Mouse (Mus musculus) left cerebral cortex, adult 18-20 months (tissue): Measurements from ENCODE around the gene Tgfbr3l. TPM values are rescaled to one million over a fixed set of nuclear protein-coding genes. Genes with fewer than 3 reads are reported as not detected.

ENCODE experiments used
- DNase-seq, 2 experiments: peaks; one replicate each; pipeline ENCODE4 v3.0.0; 2021 to 2022; ENCODE audit warnings: low spot score in 2 of 2, mixed read lengths in 1 of 2
- long read RNA-seq, 2 experiments: library from polyadenylated mRNA; stranded (forward); transcript quantifications; one replicate each; pipeline ENCODE4 v2.0.0; 2021
- total RNA-seq, 2 experiments: library from RNA; stranded (reverse); gene quantifications; 2 replicates each; pipeline ENCODE4 v1.2.3; 2021

Gene Tgfbr3l
- 1 to 10 TPM; 9.5 TPM for total RNA-seq
- long read RNA-seq, experiment 1: 0 reads
- long read RNA-seq, experiment 2, partial matches to known transcripts: 1 of 2 reads
- long read RNA-seq, experiment 2, other reads (novel, unspliced or antisense): 0 of 2 reads

- no peak for DNase-seq
Observed at GRCm38 (mm10) chr8:4247951-4248540, at the start of gene Tgfbr3l. Gene Tgfbr3l (plus strand): TSS chr8:4248214.

- DNase-seq: no peak
Observed at GRCm38 (mm10) chr8:4201321-4201720, 46.7 kb upstream of the Tgfbr3l start.

- no peak for DNase-seq
Observed at GRCm38 (mm10) chr8:4205246-4206123, 42.5 kb upstream of the Tgfbr3l start.

- peak in 1 of 2 experiments; percentile 44 for DNase-seq
Observed at GRCm38 (mm10) chr8:4206182-4207015, 41.6 kb upstream of the Tgfbr3l start.

GRCm38 (mm10) chr8:4207016-4207350 is 41.0 kb upstream of the Tgfbr3l start:
- no peak for DNase-seq

- no peak for DNase-seq
Observed at GRCm38 (mm10) chr8:4211097-4211496, 36.9 kb upstream of the Tgfbr3l start.

- no peak for DNase-seq
Observed at GRCm38 (mm10) chr8:4212809-4213209, 35.2 kb upstream of the Tgfbr3l start.

GRCm38 (mm10) chr8:4213210-4214005 is 34.6 kb upstream of the Tgfbr3l start:
- DNase-seq: no peak

- peak in 1 of 2 experiments; percentile 25 for DNase-seq
Observed at GRCm38 (mm10) chr8:4214006-4214980, 33.7 kb upstream of the Tgfbr3l start.

GRCm38 (mm10) chr8:4216296-4216695 is 31.7 kb upstream of the Tgfbr3l start:
- peak in 1 of 2 experiments; percentile 22 for DNase-seq

GRCm38 (mm10) chr8:4216791-4217621 is 31.0 kb upstream of the Tgfbr3l start, which contains the start of gene Prr36:
Gene Prr36 (minus strand): TSS chr8:4217459.
- peak in 1 of 2 experiments; percentile 63 for DNase-seq

GRCm38 (mm10) chr8:4219617-4220016 is 28.4 kb upstream of the Tgfbr3l start:
- peak in 1 of 2 experiments; percentile 39 for DNase-seq

GRCm38 (mm10) chr8:4222059-4222458 is 26.0 kb upstream of the Tgfbr3l start:
- no peak for DNase-seq

- DNase-seq: no peak
Observed at GRCm38 (mm10) chr8:4226323-4226722, 21.7 kb upstream of the Tgfbr3l start.

GRCm38 (mm10) chr8:4226739-4227347 is 21.2 kb upstream of the Tgfbr3l start, which contains the start of gene Lrrc8e:
Gene Lrrc8e (plus strand): TSS chr8:4226827.
- DNase-seq: no peak

- no peak for DNase-seq
Observed at GRCm38 (mm10) chr8:4227919-4228318, 20.1 kb upstream of the Tgfbr3l start.

- no peak for DNase-seq
Observed at GRCm38 (mm10) chr8:4229784-4230183, 18.2 kb upstream of the Tgfbr3l start.
